Mouse (Mus musculus) spleen, postnatal 4 days (tissue): Measurements from ENCODE around the gene Rbfox3.
A peak's percentile ranks its signal among the peaks of the same experiment; 100 is the strongest.

Source experiments
- DNase-seq, 2 experiments: peaks; one replicate each; pipeline ENCODE4 v3.0.0; 2022; ENCODE audit warnings: low spot score in 2 of 2

Rbfox3 gene

GRCm38 (mm10) chr11:118669820-118670219 is 241.6 kb downstream of the Rbfox3 start:
- DNase-seq: no peak

GRCm38 (mm10) chr11:118668351-118668750 is 243.0 kb downstream of the Rbfox3 start:
- no peak for DNase-seq

- DNase-seq: no peak
Measured at GRCm38 (mm10) chr11:118667946-118668345, 243.5 kb downstream of the Rbfox3 start.

GRCm38 (mm10) chr11:118666172-118666571 is 245.2 kb downstream of the Rbfox3 start:
- DNase-seq: no peak

GRCm38 (mm10) chr11:118663305-118663704 is 248.1 kb downstream of the Rbfox3 start:
- DNase-seq: no peak

GRCm38 (mm10) chr11:118659305-118659704 is 252.1 kb downstream of the Rbfox3 start:
- no peak for DNase-seq

- no peak for DNase-seq
Measured at GRCm38 (mm10) chr11:118655833-118656232, 255.6 kb downstream of the Rbfox3 start.

- DNase-seq: no peak
Measured at GRCm38 (mm10) chr11:118653521-118654318, 257.7 kb downstream of the Rbfox3 start.

GRCm38 (mm10) chr11:118652401-118653240 is 258.8 kb downstream of the Rbfox3 start:
- DNase-seq: no peak

- DNase-seq: peak in 1 of 2 experiments; percentile 65
Measured at GRCm38 (mm10) chr11:118648369-118648768, 263.0 kb downstream of the Rbfox3 start.

- no peak for DNase-seq
Measured at GRCm38 (mm10) chr11:118646864-118647263, 264.5 kb downstream of the Rbfox3 start.

GRCm38 (mm10) chr11:118645158-118645557 is 266.2 kb downstream of the Rbfox3 start:
- no peak for DNase-seq

GRCm38 (mm10) chr11:118640706-118641105 is 270.7 kb downstream of the Rbfox3 start:
- no peak for DNase-seq

GRCm38 (mm10) chr11:118637718-118638117 is 273.7 kb downstream of the Rbfox3 start:
- no peak for DNase-seq

GRCm38 (mm10) chr11:118634647-118635046 is 276.8 kb downstream of the Rbfox3 start:
- peak in 1 of 2 experiments; percentile 66 for DNase-seq

GRCm38 (mm10) chr11:118629718-118630117 is 281.7 kb downstream of the Rbfox3 start:
- DNase-seq: no peak

GRCm38 (mm10) chr11:118627541-118627940 is 283.9 kb downstream of the Rbfox3 start:
- DNase-seq: no peak

GRCm38 (mm10) chr11:118620869-118621268 is 290.5 kb downstream of the Rbfox3 start:
- no peak for DNase-seq

- no peak for DNase-seq
Measured at GRCm38 (mm10) chr11:118614126-118614525, 297.3 kb downstream of the Rbfox3 start.

- DNase-seq: no peak
Measured at GRCm38 (mm10) chr11:118610128-118610527, 301.3 kb downstream of the Rbfox3 start.

GRCm38 (mm10) chr11:118609236-118610000 is 302.0 kb downstream of the Rbfox3 start:
- no peak for DNase-seq

- DNase-seq: no peak
Measured at GRCm38 (mm10) chr11:118607927-118608326, 303.5 kb downstream of the Rbfox3 start.
